Mouse (Mus musculus): ENCODE measurements at regions not wholly inside any gene's neighbourhood (a gene's known extent, or its start where the extent isn't known, plus 50 kb on each side); places are given as distances from the start of the nearest gene placed in this dataset.

- DNase-seq (ENCODE audit: low read depth, low spot score) = no peak
Measured at GRCm38 (mm10) chr13:44074172-44074571, 289.6 kb downstream of the Cd83 start.

DNA sequence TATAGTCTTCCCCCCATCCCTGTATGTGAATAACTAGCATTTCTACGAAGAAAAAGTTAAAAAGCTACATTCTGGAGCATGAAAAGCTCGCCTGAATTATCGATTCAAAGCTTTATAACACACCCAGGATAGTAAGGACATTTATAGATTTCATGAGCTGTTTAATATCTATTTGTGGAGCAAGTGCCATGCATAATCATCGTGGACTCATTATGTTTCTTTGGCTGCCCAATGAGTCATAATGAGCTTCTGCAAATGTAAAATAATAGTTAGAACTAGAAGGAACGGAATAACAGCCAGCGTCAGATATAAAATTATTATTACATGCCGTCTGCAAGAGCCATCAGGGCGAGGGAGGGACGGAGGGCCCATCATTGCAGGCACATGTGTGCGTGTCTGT lies 292.4 kb downstream of the Cd83 start:
- DNase-seq (ENCODE audit: low read depth, low spot score) = no peak

DNA sequence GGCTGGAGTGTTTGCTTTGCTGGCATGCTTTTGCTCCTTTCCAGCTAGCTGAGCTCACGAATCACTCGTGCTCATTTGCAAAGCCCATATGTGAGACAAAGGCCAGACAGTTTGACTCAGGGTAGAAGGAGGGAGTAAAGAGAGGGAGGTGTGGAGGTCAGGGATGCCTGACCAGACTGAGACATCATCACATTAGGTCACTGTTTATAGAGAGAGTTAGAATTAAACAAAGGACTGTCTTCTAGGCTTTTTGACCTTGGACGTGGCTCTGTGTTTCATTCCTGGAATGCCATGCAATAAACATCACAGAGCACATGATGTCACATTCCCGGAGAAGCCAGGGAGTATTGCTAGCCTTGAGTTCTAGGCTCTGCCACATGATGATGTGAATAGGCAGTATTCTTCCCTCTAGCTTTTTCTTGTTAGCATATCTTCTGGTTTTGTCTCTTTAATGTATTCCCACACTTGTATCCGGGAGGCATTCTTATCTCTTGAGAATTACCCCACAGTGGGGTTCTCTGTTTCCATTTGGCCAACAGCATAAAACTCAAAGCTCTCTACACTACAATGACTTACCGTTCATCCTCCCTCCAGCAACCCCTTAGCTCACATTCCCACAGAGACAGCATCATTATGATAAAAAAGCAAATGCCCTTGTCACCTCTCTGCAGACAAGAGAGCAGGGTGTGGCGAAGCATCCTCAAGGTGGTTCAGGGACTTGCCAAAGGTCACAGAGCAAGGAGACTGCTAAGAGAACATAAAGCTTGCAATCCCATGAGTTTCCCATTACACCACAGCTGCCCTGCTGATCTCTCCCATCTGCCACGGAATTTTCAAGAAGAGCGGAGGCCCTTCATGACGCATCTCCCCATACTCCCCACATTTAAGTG lies 301.3 kb downstream of the Cd83 start:
- peak; percentile 87 for DNase-seq (ENCODE audit: low read depth, low spot score)

DNA sequence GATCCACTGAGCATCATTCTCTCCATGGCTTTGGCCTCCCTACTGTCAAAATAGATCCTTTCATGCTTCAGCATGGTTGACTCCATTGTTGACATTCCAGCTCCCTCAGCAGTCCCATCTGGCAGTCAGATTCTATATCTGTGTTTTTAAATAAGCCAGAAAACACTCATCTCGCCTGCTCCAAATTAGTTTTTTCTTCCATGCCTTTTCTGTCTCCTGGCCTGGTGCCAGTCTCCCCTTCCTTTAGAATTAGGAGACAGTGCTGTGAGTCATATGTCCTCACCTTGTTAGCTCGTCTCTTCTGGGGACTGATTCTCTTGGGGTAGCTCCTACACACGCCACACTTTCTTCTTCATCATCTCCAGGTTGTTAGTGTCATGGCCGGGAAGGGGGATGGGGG lies 302.2 kb downstream of the Cd83 start:
- DNase-seq (ENCODE audit: low read depth, low spot score) = no peak

- no peak for DNase-seq (ENCODE audit: low read depth, low spot score)
Measured at GRCm38 (mm10) chr13:44097141-44097540, 312.6 kb downstream of the Cd83 start.

GRCm38 (mm10) chr13:44099511-44099910 lies 314.9 kb downstream of the Cd83 start:
- DNase-seq (ENCODE audit: low read depth, low spot score) = no peak

- peak; percentile 59 for DNase-seq (ENCODE audit: low read depth, low spot score)
Measured at GRCm38 (mm10) chr13:44100125-44101067, 315.8 kb downstream of the Cd83 start.

GRCm38 (mm10) chr13:44101161-44101560 lies 316.6 kb downstream of the Cd83 start:
- no peak for DNase-seq (ENCODE audit: low read depth, low spot score)

DNA sequence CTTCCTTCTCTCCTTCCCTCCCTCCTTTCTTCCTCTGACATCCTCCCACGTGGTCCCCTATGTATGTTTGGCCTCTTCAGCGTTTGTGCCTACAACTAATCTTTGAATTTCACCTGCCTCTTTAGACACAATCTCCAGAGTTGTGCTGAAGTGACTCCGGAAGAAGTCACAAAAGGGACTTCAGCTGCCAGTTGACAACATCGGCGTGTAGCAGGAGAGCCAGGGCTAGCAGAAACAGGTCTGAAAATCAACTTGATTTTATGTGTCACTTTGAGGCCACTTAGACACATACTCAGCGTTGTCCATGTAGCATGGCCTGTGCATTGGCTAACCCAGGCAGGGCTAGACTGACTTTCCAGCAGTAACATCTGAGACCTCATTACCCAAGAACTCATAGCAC lies 317.2 kb downstream of the Cd83 start:
- no peak for DNase-seq (ENCODE audit: low read depth, low spot score)

- DNase-seq (ENCODE audit: low read depth, low spot score) = no peak
Measured at GRCm38 (mm10) chr13:44102257-44102656, 317.7 kb downstream of the Cd83 start.

DNA sequence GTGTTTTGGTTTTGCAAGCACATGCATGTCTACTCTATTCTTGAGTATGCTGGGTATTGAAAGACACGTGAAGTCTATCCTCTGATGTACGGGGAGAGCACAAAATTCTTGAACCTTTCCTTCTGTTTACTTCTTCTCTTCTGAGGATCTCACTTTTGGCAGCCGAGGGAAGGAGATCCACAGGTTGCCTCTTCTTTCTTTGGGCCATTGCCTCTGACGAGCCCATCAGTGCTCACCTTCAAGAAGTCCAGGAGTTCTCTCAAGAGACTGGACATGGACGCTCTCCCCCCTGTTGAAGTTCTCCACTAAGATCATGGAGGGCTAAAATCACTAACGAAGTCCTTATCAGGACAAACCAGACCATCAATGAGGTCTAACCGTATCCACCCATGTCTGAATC lies 318.8 kb downstream of the Cd83 start:
- DNase-seq (ENCODE audit: low read depth, low spot score) = no peak

DNA sequence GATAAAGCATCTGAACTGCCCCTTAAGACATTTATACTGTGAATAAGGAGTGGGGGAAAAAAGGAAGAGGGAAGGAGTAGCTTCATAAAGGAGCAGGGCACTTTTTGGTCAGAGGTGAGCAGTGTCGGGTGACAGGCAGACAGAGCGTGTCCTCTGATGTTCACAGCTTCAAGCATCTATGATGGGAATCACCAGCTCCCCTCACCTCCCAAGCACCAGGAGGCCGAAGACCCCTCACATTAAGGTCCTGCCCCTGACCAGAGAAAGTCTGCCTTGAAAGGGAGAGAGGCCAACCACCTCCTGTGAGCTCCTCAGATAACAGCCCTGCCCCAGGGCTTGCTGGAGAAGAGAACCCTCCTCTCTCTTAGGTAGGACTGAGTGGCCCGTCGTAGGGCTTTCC lies 320.6 kb downstream of the Cd83 start:
- DNase-seq (ENCODE audit: low read depth, low spot score) = no peak

- no peak for DNase-seq (ENCODE audit: low read depth, low spot score)
Measured at GRCm38 (mm10) chr13:44108695-44109094, 324.1 kb downstream of the Cd83 start.

GRCm38 (mm10) chr13:44113043-44113442 lies 328.5 kb downstream of the Cd83 start:
- DNase-seq (ENCODE audit: low read depth, low spot score) = no peak

- no peak for DNase-seq (ENCODE audit: low read depth, low spot score)
Measured at GRCm38 (mm10) chr13:44114856-44115255, 330.3 kb downstream of the Cd83 start.

- DNase-seq (ENCODE audit: low read depth, low spot score) = no peak
Measured at GRCm38 (mm10) chr13:44117841-44118240, 333.3 kb downstream of the Cd83 start.

GRCm38 (mm10) chr13:44118846-44119245 lies 334.3 kb downstream of the Cd83 start:
- no peak for DNase-seq (ENCODE audit: low read depth, low spot score)

GRCm38 (mm10) chr13:44121241-44121671 lies 336.7 kb downstream of the Cd83 start:
- DNase-seq (ENCODE audit: low read depth, low spot score) = peak; percentile 12

GRCm38 (mm10) chr13:44121932-44122331 lies 337.4 kb downstream of the Cd83 start:
- peak; percentile 64 for DNase-seq (ENCODE audit: low read depth, low spot score)

- DNase-seq (ENCODE audit: low read depth, low spot score) = peak; percentile 76
Measured at GRCm38 (mm10) chr13:44126198-44126597, 341.6 kb downstream of the Cd83 start.

GRCm38 (mm10) chr13:44128506-44129274 lies 344.1 kb downstream of the Cd83 start:
- DNase-seq (ENCODE audit: low read depth, low spot score) = no peak

- no peak for DNase-seq (ENCODE audit: low read depth, low spot score)
Measured at GRCm38 (mm10) chr13:44131916-44132315, 347.3 kb downstream of the Cd83 start.
